In genomic region chr19:3576451-3577264, GRCm38 (mm10) we compare ENCODE assay signal across 8 mouse cellular contexts. TPM values are rescaled to one million over a fixed set of nuclear protein-coding genes. Genes with fewer than 3 reads are reported as not detected.
DNase-seq lines count a peak whose midpoint lies in the region; ATAC-seq and TF ChIP-seq lines count a peak whose summit lies in the region.

No protein-coding gene starts in this region.

- peak overlapping the region; percentile 60 for H3K4me2 ChIP-seq in lung, embryonic 14.5 days
- H3K4me2 ChIP-seq in limb, embryonic 12.5 days = peak overlapping the region; percentile 42
- H3K4me2 ChIP-seq in neural tube, embryonic 14.5 days (ENCODE audit: low read depth, low read length) = peak overlapping the region; percentile 37

- 68% methylated on average over 5 of the region's 5 CpGs for WGBS in lung, embryonic 14.5 days
- 69% methylated on average over 5 of the region's 5 CpGs for WGBS in limb, embryonic 12.5 days
- WGBS in neural tube, embryonic 14.5 days = 75% methylated on average over 5 of the region's 5 CpGs
- 86% methylated on average over 5 of the region's 5 CpGs for WGBS in thymus, adult 2 months

- TF ChIP-seq POLR2A in embryonic fibroblast, embryonic 13.5 days (IDR thresholded peaks at IDR 0.05; ENCODE audit: low read depth, low read length) = no peak
- no peak for TF ChIP-seq POLR2A in thymus, adult 2 months (IDR thresholded peaks at IDR 0.05; ENCODE audit: control insufficient read depth, extremely low read depth, insufficient read depth, low read length, poor library complexity)

- H3K4me1 ChIP-seq in lung, embryonic 14.5 days (ENCODE audit: insufficient read depth) = peaks cover 9% of the 10 kb centered on the region
- no peaks in the 10 kb centered on the region for H3K4me1 ChIP-seq in embryonic fibroblast, embryonic 13.5 days (ENCODE audit: control insufficient read depth, insufficient read depth, low read length)
- peaks cover 22% of the 10 kb centered on the region for H3K4me1 ChIP-seq in limb, embryonic 12.5 days (replicated peaks)
- peaks cover 19% of the 10 kb centered on the region for H3K4me1 ChIP-seq in neural tube, embryonic 14.5 days (ENCODE audit: control insufficient read depth, insufficient read depth, low read length)
- H3K4me1 ChIP-seq in thymus, adult 2 months (replicated peaks; ENCODE audit: control insufficient read depth, insufficient read depth, low read length) = peaks cover 10% of the 10 kb centered on the region

- no peak for TF ChIP-seq CTCF in lung, embryonic 14.5 days (IDR thresholded peaks at IDR 0.05; ENCODE audit: low read depth)
- TF ChIP-seq CTCF in embryonic fibroblast, embryonic 13.5 days (IDR thresholded peaks at IDR 0.05; ENCODE audit: borderline replicate concordance, insufficient read depth, low read length) = no peak
- TF ChIP-seq CTCF in thymus, adult 2 months (IDR thresholded peaks at IDR 0.05; ENCODE audit: borderline replicate concordance, control insufficient read depth, extremely low read depth, insufficient read depth, low read length, poor library complexity) = no peak

- no peak for DNase-seq in lung, embryonic 14.5 days
- no peak for DNase-seq in lung, postnatal 4 days
- no peak for DNase-seq in frontal cortex, postnatal 25 days (ENCODE audit: low spot score in 2 of 2)
- no peak for DNase-seq in adipocyte (ENCODE audit: low spot score)
- DNase-seq in thymus, adult 2 months = no peak

- no peaks in the 10 kb centered on the region for H3K27me3 ChIP-seq in lung, embryonic 14.5 days (ENCODE audit: insufficient read depth, low read length)
- H3K27me3 ChIP-seq in limb, embryonic 12.5 days = no peaks in the 10 kb centered on the region
- H3K27me3 ChIP-seq in neural tube, embryonic 14.5 days (ENCODE audit: control insufficient read depth, insufficient read depth, low read length) = no peaks in the 10 kb centered on the region
- H3K27me3 ChIP-seq in thymus, adult 2 months (ENCODE audit: control insufficient read depth, insufficient read depth, low read length) = no peaks in the 10 kb centered on the region

- no peaks in the 10 kb centered on the region for H3K9me3 ChIP-seq in lung, embryonic 14.5 days (ENCODE audit: low read depth, low read length)
- H3K9me3 ChIP-seq in limb, embryonic 12.5 days = no peaks in the 10 kb centered on the region
- H3K9me3 ChIP-seq in neural tube, embryonic 14.5 days (ENCODE audit: control insufficient read depth, low read length) = no peaks in the 10 kb centered on the region

- H3K9ac ChIP-seq in lung, embryonic 14.5 days = peak overlapping the region; percentile 34
- H3K9ac ChIP-seq in limb, embryonic 12.5 days (replicated peaks) = no peak overlapping the region
- no peak overlapping the region for H3K9ac ChIP-seq in neural tube, embryonic 14.5 days (replicated peaks; ENCODE audit: low read depth, low read length)

- peak overlapping the region; percentile 84 for H3K4me3 ChIP-seq in lung, embryonic 14.5 days (ENCODE audit: low read depth, low read length)
- H3K4me3 ChIP-seq in embryonic fibroblast, embryonic 13.5 days (ENCODE audit: insufficient read depth, low read length) = peak overlapping the region; percentile 20; the same call in 1 of the 2 replicates
- peak overlapping the region; percentile 96 for H3K4me3 ChIP-seq in limb, embryonic 12.5 days (replicated peaks)
- H3K4me3 ChIP-seq in neural tube, embryonic 14.5 days (ENCODE audit: low read depth, low read length) = peak overlapping the region; percentile 88
- H3K4me3 ChIP-seq in thymus, adult 2 months (ENCODE audit: control insufficient read depth, insufficient read depth, low read length) = no peak overlapping the region

- no peaks in the 10 kb centered on the region for H3K36me3 ChIP-seq in lung, embryonic 14.5 days (ENCODE audit: insufficient read depth)
- H3K36me3 ChIP-seq in limb, embryonic 12.5 days = no peaks in the 10 kb centered on the region
- no peaks in the 10 kb centered on the region for H3K36me3 ChIP-seq in neural tube, embryonic 14.5 days (ENCODE audit: control insufficient read depth, insufficient read depth, low read length)
- no peaks in the 10 kb centered on the region for H3K36me3 ChIP-seq in thymus, adult 2 months (ENCODE audit: control insufficient read depth, insufficient read depth, low read length)

- no peak for ATAC-seq in lung, embryonic 14.5 days (ENCODE audit: insufficient read depth)
- no peak for ATAC-seq in limb, embryonic 12.5 days (ENCODE audit: insufficient number of reproducible peaks, insufficient read depth, low FRiP score, low TSS enrichment, low read depth)
- ATAC-seq in neural tube, embryonic 14.5 days (ENCODE audit: low read depth) = peak; percentile 4; the same call in 1 of the 2 replicates

- H3K27ac ChIP-seq in lung, embryonic 14.5 days (ENCODE audit: low read depth) = peak overlapping the region; percentile 70
- H3K27ac ChIP-seq in embryonic fibroblast, embryonic 13.5 days (ENCODE audit: insufficient read depth, low read length) = no peak overlapping the region
- peak overlapping the region; percentile 97; the same call in 1 of the 2 replicates for H3K27ac ChIP-seq in limb, embryonic 12.5 days
- peak overlapping the region; percentile 93; the same call in 1 of the 2 replicates for H3K27ac ChIP-seq in neural tube, embryonic 14.5 days (ENCODE audit: low read depth, low read length)
- H3K27ac ChIP-seq in thymus, adult 2 months (ENCODE audit: control insufficient read depth, insufficient read depth, low read length) = no peak overlapping the region

RNA-seq across cellular contexts. Expression of gene Ppp6r3, which starts 1.1 kb away (rescaled TPM):
- 71.3 and 74.6 TPM in 2 replicates for polyA plus RNA-seq in lung, embryonic 14.5 days (2014; fragmentation: Nextera tagmentation; extraction: Ambion mirVana)
- polyA plus RNA-seq in embryonic fibroblast, embryonic 13.5 days (2011; ENCODE audit: insufficient read length, low read depth, missing spikeins) = 63.6 and 69.4 TPM in 2 replicates
- 75.5 and 79.8 TPM in 2 replicates for polyA plus RNA-seq in limb, embryonic 12.5 days (2016; fragmentation: Nextera tagmentation; extraction: Ambion mirVana)
- polyA plus RNA-seq in neural tube, embryonic 14.5 days (2014; fragmentation: Nextera tagmentation; extraction: Ambion mirVana) = 67.3 and 72.5 TPM in 2 replicates
- polyA plus RNA-seq in thymus, adult 2 months (2012; rRNA removed) = 97.4 and 109 TPM in 2 replicates

Comparison
In these comparisons a context has a peak if more than half of its experiments do, and no peak if none do; other contexts are left out.
1. H3K27ac ChIP-seq: peak in lung, embryonic 14.5 days (single experiment), limb, embryonic 12.5 days (single experiment) and neural tube, embryonic 14.5 days (single experiment); none in embryonic fibroblast, embryonic 13.5 days (single experiment) and thymus, adult 2 months (single experiment).
2. Peak in every context shown above with its lines, with median percentiles within 50 percentile points of each other: H3K4me2 ChIP-seq.